Mouse (Mus musculus) brain, embryonic 14.5 days (tissue): Measurements from ENCODE around the gene March11.

Experiments used
- CTCF ChIP-seq: fragments of 200-500 bp; IDR thresholded peaks from 2 replicates; pipeline ENCODE4 v1.5.1; 2012; ENCODE audit warnings: inconsistent platforms, mild to moderate bottlenecking, moderate library complexity, borderline replicate concordance; ENCODE audit not compliant: insufficient read depth, insufficient read length; ENCODE audit errors: extremely low read depth
- POLR2A ChIP-seq: fragments of 200-500 bp; IDR thresholded peaks from 2 replicates; pipeline ENCODE4 v1.6.1; 2012; ENCODE audit warnings: mild to moderate bottlenecking, inconsistent platforms, borderline replicate concordance; ENCODE audit not compliant: poor library complexity, insufficient read depth, insufficient read length, severe bottlenecking; ENCODE audit errors: extremely low read depth

GRCm38 (mm10) chr15:26291871-26292270, 17.0 kb upstream of the March11 start:
- TF ChIP-seq CTCF, result no peak
- TF ChIP-seq POLR2A, result no peak
